Mouse (Mus musculus) G1E (cell line): ENCODE results near the gene Ncor1.

ENCODE experiments used
- GATA1 ChIP-seq: IDR thresholded peaks from 2 replicates; pipeline ENCODE4 v1.6.1; 2012; ENCODE audit warnings: borderline replicate concordance, low read length, inconsistent platforms, mixed read lengths
- TAL1 ChIP-seq: conservative IDR thresholded peaks from 2 replicates; pipeline ENCODE4 v1.6.1; 2012; ENCODE audit warnings: low read depth, low read length, inconsistent platforms, mixed read lengths

DNA sequence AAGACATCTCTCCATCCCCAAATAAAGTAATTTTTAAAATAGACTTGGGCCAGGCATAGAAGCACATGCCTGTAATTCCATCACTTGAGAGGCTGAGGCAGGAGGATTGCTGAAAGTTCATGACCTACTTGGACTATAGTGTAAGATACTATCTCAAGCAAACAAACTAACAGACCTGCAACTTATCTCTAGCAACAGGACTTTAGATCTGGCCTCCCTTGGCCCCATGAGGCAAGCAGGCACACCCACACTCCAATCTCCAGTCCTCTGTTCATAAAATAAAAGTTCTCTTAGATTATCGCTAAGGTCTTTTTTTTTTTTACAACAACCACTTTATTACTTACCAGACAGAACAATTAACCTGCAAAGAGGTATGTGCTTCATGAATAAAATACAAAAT lies 28.6 kb upstream of the Ncor1 start:
- TF ChIP-seq GATA1 (no peak), TAL1 (peak; percentile 57)
